Mouse (Mus musculus) hindlimb bud, embryonic 11.5 days (tissue): ENCODE results near the gene Zfp365.

Experiments
- DNase-seq: peaks from one replicate; pipeline ENCODE4 v3.0.0-alpha.2; 2012; ENCODE audit warnings: low read depth, low spot score; ENCODE audit errors: extremely low spot score

Gene Zfp365

GRCm38 (mm10) chr10:67846016-67846650 lies 66.3 kb downstream of the Zfp365 start:
- DNase-seq: no peak

GRCm38 (mm10) chr10:67841596-67841995 lies 70.9 kb downstream of the Zfp365 start:
- no peak for DNase-seq

- no peak for DNase-seq
Observed at GRCm38 (mm10) chr10:67840735-67841134, 71.7 kb downstream of the Zfp365 start.

GRCm38 (mm10) chr10:67839156-67839555 lies 73.3 kb downstream of the Zfp365 start:
- no peak for DNase-seq

- no peak for DNase-seq
Observed at GRCm38 (mm10) chr10:67836426-67836825, 76.0 kb downstream of the Zfp365 start.
